Mouse (Mus musculus) liver, postnatal 0 days (tissue): ENCODE data around the gene Fam162b.

Experiments used
- CTCF ChIP-seq: sonication (generic); IDR thresholded peaks from 2 replicates; pipeline ENCODE4 v1.5.1; 2016; ENCODE audit warnings: antibody characterized with exemption, low read depth
- EP300 ChIP-seq: IDR thresholded peaks from 2 replicates; pipeline ENCODE4 v1.6.1; 2016; ENCODE audit warnings: antibody characterized with exemption, low read depth, mild to moderate bottlenecking

DNA sequence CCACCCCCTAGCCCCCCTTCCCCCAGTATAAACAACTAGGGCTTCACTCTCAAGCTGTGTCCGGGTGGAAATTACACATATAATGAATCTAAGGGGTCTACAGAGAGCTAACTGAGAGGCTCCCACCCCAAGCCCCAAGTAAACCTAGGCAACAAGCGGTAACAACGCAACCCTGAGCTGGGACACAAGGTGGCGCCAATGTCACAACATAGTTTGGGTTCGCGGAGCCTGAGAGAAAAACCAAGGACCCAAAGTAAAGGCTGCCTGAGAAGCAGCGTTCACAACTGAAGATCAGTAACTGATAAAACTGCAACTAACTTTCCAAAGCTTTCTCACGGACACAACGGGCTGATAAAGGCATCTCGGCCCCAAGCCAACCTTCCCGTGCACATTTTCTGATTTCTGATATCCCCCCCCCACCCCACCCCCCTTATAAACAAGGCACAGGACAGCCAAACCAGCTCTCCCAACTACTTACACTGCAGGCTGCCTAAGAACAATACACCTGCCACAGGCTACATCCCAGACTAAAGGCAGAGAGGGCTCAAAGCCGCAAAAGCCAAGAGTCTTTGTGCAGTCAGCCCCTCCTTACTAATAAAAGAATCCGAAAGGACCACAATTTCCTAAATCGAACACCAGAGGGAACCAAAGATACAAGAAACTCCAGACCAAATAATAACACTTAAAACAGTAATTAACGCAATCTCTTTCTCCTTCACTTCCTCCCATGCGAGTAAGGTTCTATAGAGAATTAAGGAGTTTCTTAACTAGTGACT lies 36.8 kb downstream of the Fam162b start:
- peak; percentile 77 for TF ChIP-seq CTCF
- TF ChIP-seq EP300 = no peak
